Mouse (Mus musculus): ENCODE data around the gene Itgb3bp.

Itgb3bp gene

GRCm38 (mm10) chr4:99929613-99930517 lies at the start of gene Itgb3bp:
Itgb3bp (minus strand) TSS chr4:99929813.
- in situ Hi-C loops (cut with MboI, MseI): loop anchor here (5.0 to 25.0 kb wide), 4 partner anchors 93 to 1382 kb away; no protein-coding TSS in a partner anchor

GRCm38 (mm10) chr4:99979326-99979725 lies 49.7 kb upstream of the Itgb3bp start:
- in situ Hi-C loops (cut with MboI, MseI): no loop called here

DNA sequence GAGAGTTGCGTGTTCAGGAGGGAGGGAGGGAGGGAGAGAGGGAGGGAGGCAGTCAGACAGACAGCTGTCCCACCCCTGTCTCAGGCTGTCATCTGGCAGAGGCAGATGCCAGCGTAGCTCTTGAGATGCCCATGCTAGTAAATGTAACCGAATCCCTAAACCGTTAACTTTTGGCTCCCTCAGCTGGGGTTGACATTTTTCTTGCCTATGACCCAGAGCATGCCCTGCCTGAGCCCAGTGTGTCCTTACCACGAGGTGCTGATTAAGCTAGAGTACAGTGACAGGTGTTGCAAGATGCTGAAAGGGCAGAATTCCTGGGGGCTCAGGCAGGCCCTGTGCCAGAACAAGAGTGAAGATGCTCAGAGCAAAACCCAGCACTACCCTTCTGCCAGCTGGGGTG lies 44.8 kb upstream of the Itgb3bp start:
- in situ Hi-C loops (cut with MboI, MseI): no loop called here

DNA sequence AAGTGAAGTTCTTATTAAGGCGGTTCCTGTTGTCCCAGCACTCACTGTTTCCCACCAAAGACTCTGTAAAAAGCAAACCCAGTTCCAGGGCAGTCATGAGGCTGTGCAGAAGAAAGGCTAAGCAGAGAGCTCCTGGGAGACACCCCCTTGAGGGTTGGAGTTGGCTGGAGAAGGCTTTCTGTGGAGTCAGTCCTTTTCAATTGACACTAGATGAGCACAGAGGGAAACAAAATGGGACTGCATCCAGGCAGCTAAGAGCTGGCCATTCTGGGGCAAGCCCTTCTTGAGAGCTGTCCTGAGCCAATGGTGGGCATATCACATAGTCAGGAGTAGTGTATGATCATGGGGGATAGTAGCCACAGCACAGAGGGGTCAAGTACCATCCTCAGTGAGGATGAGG lies 44.3 kb upstream of the Itgb3bp start:
- in situ Hi-C loops (cut with MboI, MseI): no loop called here

DNA sequence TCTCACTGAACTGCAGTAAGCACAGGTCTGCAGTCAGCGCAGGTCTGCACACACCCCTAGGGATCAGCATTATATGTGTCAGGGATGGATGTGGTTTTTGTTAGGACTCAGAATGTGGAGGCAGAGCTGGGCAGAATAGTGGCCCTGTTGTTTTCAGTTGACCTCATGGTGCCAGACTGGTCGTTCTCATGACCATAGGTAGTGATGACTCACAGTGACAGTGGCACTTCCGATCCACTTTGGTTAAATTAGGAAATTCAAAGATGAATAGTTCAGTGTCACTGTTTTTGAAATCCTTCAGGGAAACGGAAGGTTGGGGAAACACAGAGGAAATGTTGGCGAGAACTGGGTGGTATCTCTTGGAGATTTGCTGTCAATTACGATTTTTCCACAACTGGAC lies 43.3 kb upstream of the Itgb3bp start:
- in situ Hi-C loops (cut with MboI, MseI): no loop called here

DNA sequence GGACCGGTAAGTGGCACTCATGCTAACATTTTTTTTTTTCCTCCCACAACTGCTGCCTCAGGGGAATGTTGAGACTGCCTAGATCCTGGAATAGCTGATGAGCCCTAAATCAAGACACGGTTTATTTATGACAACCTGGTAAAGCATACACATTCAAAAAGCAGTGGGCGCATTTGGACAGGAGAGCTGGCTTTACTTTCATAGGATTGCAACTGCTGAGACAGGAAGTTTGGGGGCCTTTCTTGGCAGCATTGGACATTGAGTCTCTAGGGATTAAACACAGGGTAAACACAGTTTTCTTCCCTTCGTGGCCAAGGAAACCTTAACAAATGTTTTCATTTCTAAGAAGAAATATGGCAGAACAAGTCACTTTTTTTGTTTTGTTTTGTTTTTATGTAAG lies 40.5 kb upstream of the Itgb3bp start:
- in situ Hi-C loops (cut with MboI, MseI): no loop called here

- in situ Hi-C loops (cut with MboI, MseI): loop anchor here (10.0 kb wide), 1 partner anchor 1615 kb away; no protein-coding TSS in a partner anchor
Observed at GRCm38 (mm10) chr4:99969328-99969727, 39.7 kb upstream of the Itgb3bp start.

DNA sequence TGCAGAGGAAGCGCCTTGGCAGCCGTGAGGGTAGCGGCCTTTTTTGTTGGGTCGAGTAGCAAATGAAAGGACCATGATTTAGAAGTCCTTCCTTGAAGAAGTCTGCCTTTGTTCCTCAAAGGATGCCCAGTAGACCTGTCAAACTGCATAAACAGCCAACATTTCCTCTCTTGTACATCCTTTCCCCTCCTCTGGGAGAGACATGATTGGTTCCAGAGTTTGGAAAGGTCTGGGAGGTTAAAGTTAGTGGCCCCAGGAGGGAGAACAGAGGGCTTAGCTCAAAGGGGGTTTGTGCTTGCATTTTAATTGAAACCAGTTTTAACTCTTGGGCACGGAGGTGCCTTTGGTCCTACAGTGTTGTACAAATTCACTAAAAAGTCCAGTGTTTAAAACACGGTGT lies 36.9 kb upstream of the Itgb3bp start:
- in situ Hi-C loops (cut with MboI, MseI): loop anchor here (10.0 kb wide), 1 partner anchor 1618 kb away; no protein-coding TSS in a partner anchor

- in situ Hi-C loops (cut with MboI, MseI): no loop called here
Observed at GRCm38 (mm10) chr4:99959308-99959707, 29.7 kb upstream of the Itgb3bp start.

DNA sequence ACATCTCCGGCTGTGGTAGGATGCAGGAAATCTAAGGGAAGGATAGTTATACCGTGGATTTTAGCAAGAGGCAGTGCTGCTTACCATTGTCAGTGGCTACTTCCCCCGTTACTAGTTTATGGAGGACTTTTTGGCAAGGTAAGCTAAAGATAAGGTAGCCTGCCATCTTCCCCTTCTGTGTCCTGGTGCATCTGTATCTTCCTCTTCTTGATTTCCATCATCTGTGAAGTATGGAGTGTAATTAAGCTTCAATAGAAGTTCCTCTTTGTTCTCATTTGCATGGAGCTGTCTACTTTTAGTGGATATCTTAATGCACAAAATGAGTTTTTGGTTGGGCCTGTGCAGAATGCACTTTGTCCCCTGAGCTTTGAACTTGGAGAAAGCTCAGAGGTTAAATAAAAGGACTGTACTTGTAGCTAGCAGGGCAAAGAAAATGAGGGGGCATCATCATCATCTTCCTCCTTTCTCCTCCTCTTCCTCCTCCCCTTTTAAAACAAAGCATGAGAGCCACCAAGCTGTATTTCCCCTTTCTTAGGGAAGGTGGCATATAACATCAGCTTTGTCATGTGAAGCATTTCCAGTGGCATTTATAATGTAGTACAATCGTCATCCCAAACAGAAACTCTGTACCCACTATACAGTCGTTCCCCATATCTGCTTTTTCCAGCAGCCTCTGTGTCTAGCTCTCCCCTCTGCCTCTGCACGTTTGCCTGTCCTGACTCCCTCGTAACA lies 28.6 kb upstream of the Itgb3bp start:
- in situ Hi-C loops (cut with MboI, MseI): no loop called here

GRCm38 (mm10) chr4:99957186-99957585 lies 27.6 kb upstream of the Itgb3bp start:
- in situ Hi-C loops (cut with MboI, MseI): no loop called here

DNA sequence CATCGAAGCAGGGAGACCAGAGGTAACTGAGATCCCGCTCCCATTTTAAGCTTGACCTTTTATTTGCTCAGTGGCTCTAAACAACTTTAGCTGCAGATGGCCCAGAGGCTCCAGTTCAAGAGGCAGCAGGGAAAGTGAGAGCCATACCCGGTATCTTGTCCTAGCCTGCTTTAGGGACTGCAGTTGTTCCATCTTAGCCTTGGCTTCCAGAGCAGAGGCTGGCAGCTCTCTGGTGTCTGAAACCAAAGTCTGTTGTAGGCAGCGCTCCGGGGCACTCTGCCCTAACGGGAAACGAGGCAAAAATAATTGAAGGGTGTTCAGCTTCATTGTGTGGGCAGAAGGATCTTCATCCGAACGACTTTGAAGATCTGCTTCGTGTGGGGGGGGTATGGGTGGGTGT lies 25.8 kb upstream of the Itgb3bp start:
- in situ Hi-C loops (cut with MboI, MseI): no loop called here

- in situ Hi-C loops (cut with MboI, MseI): no loop called here
Observed at GRCm38 (mm10) chr4:99953904-99954303, 24.3 kb upstream of the Itgb3bp start.

GRCm38 (mm10) chr4:99947896-99948295 lies 18.3 kb upstream of the Itgb3bp start:
- in situ Hi-C loops (cut with MboI, MseI): loop anchor here (5.0 to 25.0 kb wide), 3 partner anchors 459 to 1364 kb away; no protein-coding TSS in a partner anchor

- in situ Hi-C loops (cut with MboI, MseI): loop anchor here (5.0 to 25.0 kb wide), 3 partner anchors 460 to 1365 kb away; no protein-coding TSS in a partner anchor
Observed at GRCm38 (mm10) chr4:99947192-99947591, 17.6 kb upstream of the Itgb3bp start.

- in situ Hi-C loops (cut with MboI, MseI): loop anchor here (5.0 to 25.0 kb wide), 3 partner anchors 461 to 1366 kb away; no protein-coding TSS in a partner anchor
Observed at GRCm38 (mm10) chr4:99946516-99946915, 16.9 kb upstream of the Itgb3bp start.

DNA sequence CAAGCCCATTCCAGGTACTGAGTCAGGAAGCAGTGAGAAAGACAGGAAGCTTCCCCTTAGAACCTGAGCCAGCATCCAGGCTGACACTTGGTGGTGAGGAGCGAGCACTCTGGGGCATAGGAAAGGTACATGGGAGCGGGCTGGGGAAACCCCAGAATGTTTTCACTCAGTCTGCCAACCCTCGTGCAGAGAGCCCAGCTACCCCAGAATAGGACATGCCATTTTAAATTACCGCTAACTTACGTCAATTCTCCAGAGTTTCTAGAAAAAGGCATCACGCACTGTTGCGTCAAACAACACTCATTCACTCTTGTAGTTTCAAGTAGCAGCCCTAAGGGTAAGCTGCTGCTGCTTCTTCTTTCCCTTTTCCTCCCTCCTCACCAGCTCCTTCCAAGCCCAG lies 15.4 kb upstream of the Itgb3bp start:
- in situ Hi-C loops (cut with MboI, MseI): loop anchor here (5.0 to 25.0 kb wide), 3 partner anchors 462 to 1367 kb away; no protein-coding TSS in a partner anchor

DNA sequence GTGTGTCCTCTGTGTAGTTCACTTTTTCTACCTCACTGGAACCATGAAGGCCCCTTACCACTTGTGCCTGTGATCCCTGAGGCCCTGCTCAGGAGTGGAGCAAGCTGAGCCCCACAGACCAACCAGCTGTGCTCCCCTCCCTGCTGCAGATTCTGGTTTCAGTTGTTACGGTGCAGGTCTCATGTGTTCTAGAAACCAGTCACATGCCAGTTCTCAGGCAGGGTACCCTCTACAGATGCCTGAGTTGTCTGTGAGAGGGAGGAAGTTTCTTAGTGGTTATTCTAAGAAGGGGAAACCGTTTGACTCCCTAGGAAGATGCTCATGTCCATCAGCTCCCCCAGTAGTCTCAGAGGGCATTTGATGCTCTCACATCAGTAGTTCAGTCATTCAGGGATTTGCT lies 15.0 kb upstream of the Itgb3bp start:
- in situ Hi-C loops (cut with MboI, MseI): loop anchor here (5.0 to 25.0 kb wide), 3 partner anchors 463 to 1368 kb away; no protein-coding TSS in a partner anchor

GRCm38 (mm10) chr4:99941655-99942414 lies 12.2 kb upstream of the Itgb3bp start:
- in situ Hi-C loops (cut with MboI, MseI): loop anchor here (25.0 kb wide), 2 partner anchors 595 to 1370 kb away; no protein-coding TSS in a partner anchor

DNA sequence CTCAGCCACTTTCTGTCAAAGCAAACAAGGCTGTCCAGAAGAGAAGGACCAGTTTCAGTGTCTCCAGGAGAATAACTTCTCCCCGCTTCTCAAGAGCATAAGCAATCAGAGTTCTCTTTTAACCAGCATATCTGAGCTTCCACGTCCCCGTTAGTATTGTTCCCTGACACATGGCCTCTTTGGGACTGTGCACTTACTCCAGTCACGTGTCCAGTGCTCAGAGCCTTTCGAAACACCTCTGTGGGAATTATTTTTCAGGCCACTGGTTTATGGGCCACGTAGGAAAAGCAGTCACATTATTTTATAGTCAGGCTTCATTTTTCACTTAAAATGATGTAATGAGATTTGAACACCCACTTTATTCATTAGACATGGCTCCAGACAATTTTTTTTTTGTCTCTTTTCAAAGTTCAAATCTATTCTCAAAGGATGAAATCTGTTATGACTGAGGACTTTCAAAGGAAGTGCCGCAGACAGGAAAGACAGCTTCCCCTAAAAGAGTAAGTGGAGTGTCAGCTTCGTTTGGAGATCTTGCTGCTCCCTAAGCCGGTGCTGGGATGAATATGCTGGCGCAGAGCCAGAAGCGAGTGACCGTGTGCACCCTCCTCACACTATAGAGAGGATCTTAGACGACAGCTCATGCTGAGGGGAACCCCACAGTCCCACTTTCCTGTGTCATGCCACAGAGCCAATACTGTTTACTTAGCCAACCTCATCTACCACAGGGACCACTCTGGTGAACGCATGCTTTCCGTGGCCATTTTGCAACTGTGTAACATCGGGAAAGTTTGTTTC lies 10.3 kb upstream of the Itgb3bp start:
- in situ Hi-C loops (cut with MboI, MseI): loop anchor here (25.0 kb wide), 2 partner anchors 597 to 1372 kb away; no protein-coding TSS in a partner anchor

All from T-helper 1 cell (primary cell).